13 mouse cellular contexts compared by ENCODE assay signal in the genomic region with DNA sequence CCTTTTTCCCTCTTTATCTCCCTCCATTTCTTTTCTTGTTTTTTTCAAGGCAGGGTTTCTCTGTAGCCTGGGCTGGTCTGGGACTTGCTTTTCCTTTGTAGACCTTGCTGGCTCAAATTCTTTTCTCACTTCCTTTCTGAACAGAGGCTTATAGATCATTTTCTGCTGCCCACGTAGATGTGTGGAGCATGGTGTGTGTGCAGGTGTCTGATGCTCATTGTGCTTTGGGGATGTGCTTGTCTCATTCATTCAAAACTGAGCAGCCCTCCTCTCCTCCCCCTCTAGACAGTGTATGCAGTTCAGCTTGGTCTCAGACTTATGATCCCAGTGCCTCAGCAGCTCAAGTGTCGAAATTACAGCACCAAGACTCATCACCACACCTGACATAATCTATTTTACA. TPM values are rescaled to one million over a fixed set of nuclear protein-coding genes. Genes with fewer than 3 reads are reported as not detected.
DNase-seq lines count a peak whose midpoint lies in the region; ATAC-seq and TF ChIP-seq lines count a peak whose summit lies in the region.
"Had no signal": no experiment of that assay in that cellular context is flagged by ENCODE, and none has a peak within 500 bp of the region (broad histone marks: within the 10 kb centered on the region; RNA-seq: fewer than 3 reads in every experiment).

No protein-coding gene starts in this region.

- no peak overlapping the region for H3K4me3 ChIP-seq in kidney, embryonic 16.5 days (ENCODE audit: low read length)
- H3K4me3 ChIP-seq in intestine, embryonic 15.5 days (replicated peaks): no peak overlapping the region
- no peak overlapping the region for H3K4me3 ChIP-seq in midbrain, postnatal 0 days (ENCODE audit: low read depth, low read length)
- H3K4me3 ChIP-seq: limb, embryonic 15.5 days; neural tube, embryonic 15.5 days had no signal

- WGBS in kidney, embryonic 16.5 days: 58% methylated on average over 2 of the region's 2 CpGs
- WGBS in intestine, embryonic 15.5 days: 61% methylated on average over 2 of the region's 2 CpGs
- WGBS in midbrain, postnatal 0 days: 77% methylated on average over 2 of the region's 2 CpGs

- peaks cover 40% of the 10 kb centered on the region for H3K4me1 ChIP-seq in kidney, embryonic 16.5 days (ENCODE audit: insufficient read depth, low read length)
- H3K4me1 ChIP-seq in intestine, embryonic 15.5 days (replicated peaks): peaks cover 29% of the 10 kb centered on the region
- H3K4me1 ChIP-seq in midbrain, postnatal 0 days (ENCODE audit: insufficient read depth, low read length): 0 out of 2 replicates have a peak, but pooled peaks cover 7% of the 10 kb centered on the region

- peak; percentile 73 for DNase-seq in heart, adult 11 months
- DNase-seq in heart, postnatal 4 days: no peak
- no peak for DNase-seq in kidney, postnatal 10 days
- peak; percentile 65 for DNase-seq in A20 (ENCODE audit: low read depth, low spot score)
- no peak for DNase-seq in neural tube, embryonic 10.5 days (ENCODE audit: extremely low spot score, low spot score)
- DNase-seq in midbrain, postnatal 0 days (ENCODE audit: low spot score): no peak
- DNase-seq: B cell, adult 2 months; thymus, postnatal 4 days had no signal

- peak overlapping the region; percentile 48; the same call in 1 of the 2 replicates for H3K27ac ChIP-seq in kidney, embryonic 16.5 days (ENCODE audit: low read length)
- no peak overlapping the region for H3K27ac ChIP-seq in intestine, embryonic 15.5 days
- no peak overlapping the region for H3K27ac ChIP-seq in midbrain, postnatal 0 days (ENCODE audit: low read depth, low read length)
- H3K27ac ChIP-seq: neural tube, embryonic 15.5 days had no signal

- no peak for ATAC-seq in kidney, embryonic 16.5 days (ENCODE audit: low FRiP score, low TSS enrichment)
- no peak for ATAC-seq in intestine, embryonic 15.5 days
- ATAC-seq in midbrain, postnatal 0 days (ENCODE audit: low FRiP score): no peak
- ATAC-seq: midbrain, embryonic 16.5 days had no signal

- TF ChIP-seq CTCF in midbrain, postnatal 0 days (IDR thresholded peaks at IDR 0.05): no peak

- H3K36me3 ChIP-seq in kidney, embryonic 16.5 days (ENCODE audit: insufficient read depth, low read length): peaks cover 42% of the 10 kb centered on the region
- H3K36me3 ChIP-seq in intestine, embryonic 15.5 days: peaks cover 38% of the 10 kb centered on the region
- peaks cover 38% of the 10 kb centered on the region for H3K36me3 ChIP-seq in midbrain, postnatal 0 days (ENCODE audit: insufficient read depth, low read length)

- no peak overlapping the region for H3K4me2 ChIP-seq in kidney, embryonic 16.5 days (replicated peaks; ENCODE audit: low read depth, low read length)
- H3K4me2 ChIP-seq in intestine, embryonic 15.5 days (replicated peaks): 0 out of 2 replicates have a peak overlapping the region, but pooled peaks have one; percentile 18
- H3K4me2 ChIP-seq in midbrain, postnatal 0 days (ENCODE audit: low read depth, low read length, poor library complexity, severe bottlenecking): no peak overlapping the region
- H3K4me2 ChIP-seq: limb, embryonic 15.5 days; neural tube, embryonic 15.5 days had no signal

- H3K9ac ChIP-seq in kidney, embryonic 16.5 days (replicated peaks; ENCODE audit: low read length): no peak overlapping the region; the same call in 1 of the 2 replicates
- no peak overlapping the region for H3K9ac ChIP-seq in intestine, embryonic 15.5 days
- no peak overlapping the region for H3K9ac ChIP-seq in midbrain, postnatal 0 days (replicated peaks; ENCODE audit: low read length, poor library complexity, severe bottlenecking)
- H3K9ac ChIP-seq: limb, embryonic 15.5 days; neural tube, embryonic 15.5 days had no signal

- H3K27me3 ChIP-seq in kidney, embryonic 16.5 days (ENCODE audit: insufficient read depth, low read length): no peaks in the 10 kb centered on the region
- no peaks in the 10 kb centered on the region for H3K27me3 ChIP-seq in intestine, embryonic 15.5 days (replicated peaks)
- no peaks in the 10 kb centered on the region for H3K27me3 ChIP-seq in midbrain, postnatal 0 days (ENCODE audit: insufficient read depth, low read length)
- H3K27me3 ChIP-seq: limb, embryonic 15.5 days; neural tube, embryonic 15.5 days had no signal

- no peaks in the 10 kb centered on the region for H3K9me3 ChIP-seq in kidney, embryonic 16.5 days (ENCODE audit: low read length)
- no peaks in the 10 kb centered on the region for H3K9me3 ChIP-seq in intestine, embryonic 15.5 days
- H3K9me3 ChIP-seq in midbrain, postnatal 0 days (ENCODE audit: low read length): no peaks in the 10 kb centered on the region
- H3K9me3 ChIP-seq: limb, embryonic 15.5 days; neural tube, embryonic 15.5 days had no signal

RNA-seq across cellular contexts. Expression of gene Cers2, which starts 4.5 kb away (rescaled TPM):
- 10 to 100 TPM; 67.2 to 69.6 TPM for total RNA-seq in heart, postnatal 4 days (2021)
- 208 and 209 TPM in 2 replicates for polyA plus RNA-seq in kidney, embryonic 16.5 days (2015; fragmentation: Nextera tagmentation; extraction: Ambion mirVana)
- 146 and 148 TPM in 2 replicates for polyA plus RNA-seq in intestine, embryonic 15.5 days (2015; fragmentation: Nextera tagmentation; extraction: Ambion mirVana)
- 58.5 and 62.7 TPM in 2 replicates for total RNA-seq in midbrain, postnatal 0 days (2014; rRNA removed)
- 82.5 and 83.9 TPM in 2 replicates for polyA plus RNA-seq in midbrain, postnatal 0 days (2015; fragmentation: Nextera tagmentation; extraction: Ambion mirVana)

RNA-seq across cellular contexts. Expression of gene Anxa9, which starts 12.1 kb away (rescaled TPM):
- under 1 TPM; 0.14 to 0.24 TPM for total RNA-seq in heart, postnatal 4 days (2021)
- polyA plus RNA-seq in kidney, embryonic 16.5 days (2015; fragmentation: Nextera tagmentation; extraction: Ambion mirVana): 8.6 and 9.4 TPM in 2 replicates
- 1.4 and 1.6 TPM in 2 replicates for polyA plus RNA-seq in intestine, embryonic 15.5 days (2015; fragmentation: Nextera tagmentation; extraction: Ambion mirVana)
- 0.27 TPM in 1 of 2 replicates, not detected in the other for total RNA-seq in midbrain, postnatal 0 days (2014; rRNA removed)
- polyA plus RNA-seq in midbrain, postnatal 0 days (2015; fragmentation: Nextera tagmentation; extraction: Ambion mirVana): 0.32 TPM in 2 replicates

RNA-seq across cellular contexts. Expression of gene Prune1, which starts 37.2 kb away (rescaled TPM):
- total RNA-seq in heart, postnatal 4 days (2021): 10 to 100 TPM; 33.2 to 36.3 TPM
- 25.8 and 27.4 TPM in 2 replicates for polyA plus RNA-seq in kidney, embryonic 16.5 days (2015; fragmentation: Nextera tagmentation; extraction: Ambion mirVana)
- 15.5 and 15.7 TPM in 2 replicates for polyA plus RNA-seq in intestine, embryonic 15.5 days (2015; fragmentation: Nextera tagmentation; extraction: Ambion mirVana)
- 78.9 and 93.8 TPM in 2 replicates for total RNA-seq in midbrain, postnatal 0 days (2014; rRNA removed)
- 77.3 and 84.0 TPM in 2 replicates for polyA plus RNA-seq in midbrain, postnatal 0 days (2015; fragmentation: Nextera tagmentation; extraction: Ambion mirVana)

RNA-seq across cellular contexts. Expression of gene Setdb1, which starts 37.9 kb away (rescaled TPM):
- 10 to 100 TPM; 18.3 to 19.2 TPM for total RNA-seq in heart, postnatal 4 days (2021)
- polyA plus RNA-seq in kidney, embryonic 16.5 days (2015; fragmentation: Nextera tagmentation; extraction: Ambion mirVana): 45.5 and 46.7 TPM in 2 replicates
- 29.2 and 31.2 TPM in 2 replicates for polyA plus RNA-seq in intestine, embryonic 15.5 days (2015; fragmentation: Nextera tagmentation; extraction: Ambion mirVana)
- total RNA-seq in midbrain, postnatal 0 days (2014; rRNA removed): 44.4 and 46.2 TPM in 2 replicates
- 27.4 and 28.4 TPM in 2 replicates for polyA plus RNA-seq in midbrain, postnatal 0 days (2015; fragmentation: Nextera tagmentation; extraction: Ambion mirVana)

RNA-seq across cellular contexts. Expression of gene Mindy1, which starts 38.0 kb away (rescaled TPM):
- total RNA-seq in heart, postnatal 4 days (2021): 10 to 100 TPM; 23.1 to 28.0 TPM
- polyA plus RNA-seq in kidney, embryonic 16.5 days (2015; fragmentation: Nextera tagmentation; extraction: Ambion mirVana): 55.8 and 57.0 TPM in 2 replicates
- 36.1 and 38.4 TPM in 2 replicates for polyA plus RNA-seq in intestine, embryonic 15.5 days (2015; fragmentation: Nextera tagmentation; extraction: Ambion mirVana)
- 36.5 and 37.1 TPM in 2 replicates for total RNA-seq in midbrain, postnatal 0 days (2014; rRNA removed)
- 34.8 and 36.5 TPM in 2 replicates for polyA plus RNA-seq in midbrain, postnatal 0 days (2015; fragmentation: Nextera tagmentation; extraction: Ambion mirVana)

Comparison
In these comparisons a context has a peak if more than half of its experiments do, and no peak if none do; other contexts are left out.
1. DNase-seq: peak in heart, adult 11 months (single experiment) and A20 (single experiment); none in heart, postnatal 4 days (single experiment), kidney, postnatal 10 days (single experiment), neural tube, embryonic 10.5 days (single experiment) and midbrain, postnatal 0 days (single experiment).